In the genomic region with DNA sequence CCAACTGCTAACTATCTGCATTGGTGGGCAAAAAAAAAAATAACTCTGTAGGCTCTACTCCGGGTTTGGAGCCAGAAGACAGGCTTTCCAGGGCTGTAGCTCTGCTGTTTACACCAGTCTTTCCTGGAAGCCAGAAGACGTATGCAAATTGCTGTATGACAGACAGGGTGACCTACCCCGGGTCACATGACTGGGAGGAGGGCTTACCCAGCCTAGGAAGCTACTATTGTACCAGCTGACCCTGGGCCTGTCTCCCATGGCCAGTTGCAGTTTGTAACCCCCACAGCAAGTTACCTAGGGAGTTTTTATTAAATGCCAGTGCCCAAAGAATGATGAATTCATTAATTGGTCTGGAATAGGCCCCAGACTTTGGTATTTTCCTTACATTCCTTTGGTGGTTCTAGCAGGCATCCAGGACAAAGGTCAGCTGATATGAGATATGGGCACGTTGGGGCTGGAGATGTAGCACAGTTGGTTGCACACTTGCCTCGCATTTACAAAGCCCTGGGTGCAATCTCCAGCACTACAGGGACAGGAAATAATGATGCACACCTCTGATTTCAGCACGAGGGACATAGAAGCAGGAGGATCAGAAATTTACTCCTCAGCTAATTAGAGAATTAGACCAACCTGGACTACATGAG, we compare ENCODE assay signal across 11 mouse cellular contexts. TPM values are rescaled to one million over a fixed set of nuclear protein-coding genes. Genes with fewer than 3 reads are reported as not detected.
DNase-seq lines count a peak whose midpoint lies in the region; ATAC-seq and TF ChIP-seq lines count a peak whose summit lies in the region.
"Had no signal": no experiment of that assay in that cellular context is flagged by ENCODE, and none has a peak within 500 bp of the region (broad histone marks: within the 10 kb centered on the region; RNA-seq: fewer than 3 reads in every experiment).

No protein-coding gene starts in this region.

- H3K9ac ChIP-seq in hindbrain, embryonic 16.5 days (ENCODE audit: low read depth, low read length) = no peak overlapping the region
- no peak overlapping the region for H3K9ac ChIP-seq in ES-Bruce4 (ENCODE audit: low read depth, poor library complexity, severe bottlenecking)

- DNase-seq in hindbrain, embryonic 10.5 days (ENCODE audit: low spot score) = no peak
- DNase-seq in brain, adult 2 months (ENCODE audit: low read depth, low spot score) = peak; percentile 60
- peak; percentile 26 for DNase-seq in lung, postnatal 14 days
- no peak for DNase-seq in thymus, postnatal 25 days
- DNase-seq in urinary bladder, postnatal 36 days (ENCODE audit: low spot score in 2 of 2) = no peak
- no peak for DNase-seq in right cerebral cortex, adult 18-20 months
- DNase-seq: thymus, postnatal 4 days had no signal

- peak; percentile 60; the same call in 1 of the 2 replicates for TF ChIP-seq EP300 in ES-Bruce4 (IDR thresholded peaks at IDR 0.05; ENCODE audit: insufficient read depth, low read depth, low read length)

- ATAC-seq in hindbrain, embryonic 16.5 days = no peak
- ATAC-seq: Patski had no signal

- H3K27me3 ChIP-seq in hindbrain, embryonic 16.5 days (replicated peaks; ENCODE audit: control insufficient read depth, insufficient read depth, low read length) = no peaks in the 10 kb centered on the region
- H3K27me3 ChIP-seq in hindbrain, embryonic 10.5 days (ENCODE audit: insufficient read depth, poor library complexity, severe bottlenecking) = no peaks in the 10 kb centered on the region
- H3K27me3 ChIP-seq in ES-Bruce4 (ENCODE audit: control insufficient read depth, insufficient read depth, low read length, poor library complexity, severe bottlenecking) = no peaks in the 10 kb centered on the region
- H3K27me3 ChIP-seq: Patski had no signal

- H3K36me3 ChIP-seq in hindbrain, embryonic 16.5 days (ENCODE audit: control insufficient read depth, insufficient read depth, low read length) = no peaks in the 10 kb centered on the region
- peaks cover 85% of the 10 kb centered on the region for H3K36me3 ChIP-seq in hindbrain, embryonic 10.5 days
- H3K36me3 ChIP-seq in ES-Bruce4 (ENCODE audit: control insufficient read depth, insufficient read depth, low read length, poor library complexity, severe bottlenecking) = no peaks in the 10 kb centered on the region

- TF ChIP-seq CTCF in ES-Bruce4 (IDR thresholded peaks at IDR 0.05; ENCODE audit: low read depth, low read length) = no peak

- H3K4me2 ChIP-seq in hindbrain, embryonic 16.5 days (ENCODE audit: low read length) = no peak overlapping the region

- TF ChIP-seq POLR2A in ES-Bruce4 (IDR thresholded peaks at IDR 0.05; ENCODE audit: insufficient read depth, low read length) = no peak

- peaks cover 31% of the 10 kb centered on the region for H3K4me1 ChIP-seq in hindbrain, embryonic 16.5 days (ENCODE audit: control insufficient read depth, insufficient read depth, low read depth, low read length)
- peaks cover 37% of the 10 kb centered on the region for H3K4me1 ChIP-seq in hindbrain, embryonic 10.5 days (replicated peaks)
- H3K4me1 ChIP-seq in ES-Bruce4 (ENCODE audit: control insufficient read depth, insufficient read depth, low read length) = peaks cover 13% of the 10 kb centered on the region

- peak overlapping the region; percentile 42; the same call in 1 of the 2 replicates for H3K27ac ChIP-seq in hindbrain, embryonic 16.5 days (ENCODE audit: low read depth, low read length)
- no peak overlapping the region for H3K27ac ChIP-seq in hindbrain, embryonic 10.5 days
- no peak overlapping the region for H3K27ac ChIP-seq in ES-Bruce4 (ENCODE audit: insufficient read depth, low read length)
- H3K27ac ChIP-seq: macrophage had no signal

- 62% methylated on average over 6 of the region's 6 CpGs for WGBS in hindbrain, embryonic 16.5 days
- 69% methylated on average over 6 of the region's 6 CpGs for WGBS in hindbrain, embryonic 10.5 days

- no peak overlapping the region for H3K4me3 ChIP-seq in hindbrain, embryonic 16.5 days (ENCODE audit: low read length)
- no peak overlapping the region for H3K4me3 ChIP-seq in hindbrain, embryonic 10.5 days
- no peak overlapping the region for H3K4me3 ChIP-seq in ES-Bruce4 (ENCODE audit: low read depth, low read length)

- H3K9me3 ChIP-seq in hindbrain, embryonic 16.5 days (ENCODE audit: control insufficient read depth, low read length) = no peaks in the 10 kb centered on the region
- no peaks in the 10 kb centered on the region for H3K9me3 ChIP-seq in hindbrain, embryonic 10.5 days
- H3K9me3 ChIP-seq in ES-Bruce4 (replicated peaks; ENCODE audit: control insufficient read depth, insufficient read depth, low read length, poor library complexity, severe bottlenecking) = no peaks in the 10 kb centered on the region

RNA-seq across cellular contexts. Expression of a gene that starts 52.0 kb away (rescaled TPM):
- 9.2 and 10.1 TPM in 2 replicates for polyA plus RNA-seq in hindbrain, embryonic 16.5 days (2015; fragmentation: Nextera tagmentation; extraction: Ambion mirVana)
- 4.7 and 6.2 TPM in 2 replicates for polyA plus RNA-seq in hindbrain, embryonic 10.5 days (2016; fragmentation: Nextera tagmentation; extraction: Ambion mirVana)
- polyA plus RNA-seq in ES-Bruce4 (2011; ENCODE audit: insufficient read depth, insufficient read length, low read depth, missing spikeins) = 3.5 and 4.0 TPM in 2 replicates

Comparison
In these comparisons a context has a peak if more than half of its experiments do, and no peak if none do; other contexts are left out.
1. DNase-seq: peak in brain, adult 2 months (single experiment) and lung, postnatal 14 days (single experiment); none in hindbrain, embryonic 10.5 days (single experiment), thymus, postnatal 25 days (single experiment), urinary bladder, postnatal 36 days (0 of 2) and right cerebral cortex, adult 18-20 months (single experiment).